Mouse (Mus musculus) E14TG2a.4 (cell line): ENCODE measurements around the gene Sept8.

Source experiments
- CTCF ChIP-seq: conservative IDR thresholded peaks from 2 replicates; pipeline ENCODE4 v1.5.1; 2014; ENCODE audit warnings: low read length
- POU5F1 ChIP-seq: IDR thresholded peaks from 2 replicates; pipeline ENCODE4 v1.6.1; 2014; ENCODE audit warnings: low read length, borderline replicate concordance

GRCm38 (mm10) chr11:53479171-53479782, 39.8 kb upstream of the Sept8 start:
- TF ChIP-seq CTCF (no peak), POU5F1 (no peak)
